Mouse (Mus musculus) CH12.LX (cell line): ENCODE data around the gene Chaf1b. TPM values are rescaled to one million over a fixed set of nuclear protein-coding genes. Genes with fewer than 3 reads are reported as not detected.

Experiments used
- DNase-seq: peaks from one replicate; pipeline ENCODE4 v3.0.0-alpha.2; 2013; ENCODE audit errors: extremely low read depth
- H3K27ac ChIP-seq: 2 replicates; pipeline ENCODE4 v1.5.1; 2012; ENCODE audit warnings: low read depth, mild to moderate bottlenecking, control low read depth, moderate library complexity; ENCODE audit not compliant: insufficient read depth
- H3K27me3 ChIP-seq: replicated peaks from 2 replicates; pipeline ENCODE3; 2012; ENCODE audit warnings: inconsistent platforms
- H3K36me3 ChIP-seq, 2 experiments: replicated peaks in 1 of 2; 2 replicates each; pipeline versions ENCODE3 to v1.6.1; 2012; ENCODE audit warnings: inconsistent platforms in 1 of 2, low read length in 1 of 2, mild to moderate bottlenecking in 1 of 2, mixed read lengths in 1 of 2, moderate library complexity in 1 of 2; ENCODE audit not compliant: control insufficient read depth in 1 of 2, insufficient read depth in 1 of 2
- H3K4me1 ChIP-seq, 2 experiments: 2 replicates each; pipeline ENCODE4 v1.6.1; 2012; ENCODE audit warnings: inconsistent platforms in 1 of 2, moderate library complexity in 1 of 2; ENCODE audit not compliant: insufficient read depth in 2 of 2, control insufficient read depth in 1 of 2
- H3K4me2 ChIP-seq: 2 replicates; pipeline ENCODE4 v1.6.1; 2012; ENCODE audit warnings: low read depth, mild to moderate bottlenecking, control low read depth; ENCODE audit not compliant: poor library complexity, insufficient read depth, severe bottlenecking
- H3K4me3 ChIP-seq, 3 experiments: fragments of 150-350 bp in 1 of 3; sonication (generic) in 1 of 3; replicated peaks in 1 of 3; 2 replicates each; pipeline versions ENCODE3 to v1.5.1; 2011 to 2012; ENCODE audit warnings: low read depth in 2 of 3, low read length in 2 of 3, mild to moderate bottlenecking in 2 of 3, moderate library complexity in 2 of 3, control low read depth in 1 of 3, improper control_type of control experiment in 1 of 3, inconsistent platforms in 1 of 3, mixed read lengths in 1 of 3; ENCODE audit not compliant: poor library complexity in 1 of 3
- H3K79me2 ChIP-seq: replicated peaks from 2 replicates; pipeline ENCODE4 v1.6.1; 2012; ENCODE audit warnings: mild to moderate bottlenecking, moderate library complexity; ENCODE audit not compliant: control insufficient read depth, poor library complexity, insufficient read depth, severe bottlenecking; ENCODE audit errors: extremely low read depth
- H3K9ac ChIP-seq: 2 replicates; pipeline ENCODE4 v1.6.1; 2012; ENCODE audit warnings: low read depth, mild to moderate bottlenecking, control low read depth, moderate library complexity; ENCODE audit not compliant: insufficient read depth
- H3K9me3 ChIP-seq: replicated peaks from 2 replicates; pipeline ENCODE3; 2012; ENCODE audit warnings: low read length, inconsistent platforms, mixed read lengths
- BHLHE40 ChIP-seq: IDR thresholded peaks from 2 replicates; pipeline ENCODE4 v1.6.1; 2011; ENCODE audit warnings: mild to moderate bottlenecking, low read depth, low read length, improper control_type of control experiment
- CHD1 ChIP-seq: IDR thresholded peaks from 2 replicates; pipeline ENCODE4 v1.6.1; 2012; ENCODE audit warnings: low read depth, low read length, improper control_type of control experiment, inconsistent platforms
- CHD2 ChIP-seq: IDR thresholded peaks from 2 replicates; pipeline ENCODE4 v1.6.1; 2011; ENCODE audit warnings: low read length, improper control_type of control experiment
- CTCF ChIP-seq, 2 experiments: IDR thresholded peaks in 1 of 2; conservative IDR thresholded peaks in 1 of 2; 2 replicates each; pipeline ENCODE4 v1.5.1; 2011 to 2012; ENCODE audit warnings: low read depth in 2 of 2, low read length in 2 of 2, improper control_type of control experiment in 1 of 2, inconsistent platforms in 1 of 2, mild to moderate bottlenecking in 1 of 2, moderate library complexity in 1 of 2
- E2F4 ChIP-seq: IDR thresholded peaks from 2 replicates; pipeline ENCODE4 v1.6.1; 2011; ENCODE audit warnings: low read depth, low read length, improper control_type of control experiment; ENCODE audit not compliant: insufficient replicate concordance
- ELF1 ChIP-seq: IDR thresholded peaks from 2 replicates; pipeline ENCODE4 v1.6.1; 2014; ENCODE audit warnings: low read depth, mild to moderate bottlenecking, inconsistent platforms, low read length, improper control_type of control experiment
- EP300 ChIP-seq: IDR thresholded peaks from 2 replicates; pipeline ENCODE4 v1.6.1; 2011; ENCODE audit warnings: low read length, improper control_type of control experiment
- ETS1 ChIP-seq: conservative IDR thresholded peaks from 2 replicates; pipeline ENCODE4 v1.6.1; 2012; ENCODE audit warnings: low read depth, mild to moderate bottlenecking, inconsistent platforms, low read length, improper control_type of control experiment, moderate library complexity
- HCFC1 ChIP-seq: IDR thresholded peaks from 2 replicates; pipeline ENCODE4 v1.6.1; 2012; ENCODE audit warnings: low read depth, mild to moderate bottlenecking, inconsistent platforms, low read length, improper control_type of control experiment
- IRF4 ChIP-seq: IDR thresholded peaks from 2 replicates; pipeline ENCODE4 v1.6.1; 2014; ENCODE audit warnings: low read depth, mild to moderate bottlenecking, inconsistent platforms, low read length, improper control_type of control experiment
- JUND ChIP-seq: conservative IDR thresholded peaks from 2 replicates; pipeline ENCODE4 v1.6.1; 2011; ENCODE audit warnings: low read depth, low read length, improper control_type of control experiment
- KAT2A ChIP-seq: IDR thresholded peaks from 2 replicates; pipeline ENCODE4 v1.6.1; 2012; ENCODE audit warnings: low read length, improper control_type of control experiment, inconsistent platforms; ENCODE audit not compliant: insufficient replicate concordance
- MAFK ChIP-seq: IDR thresholded peaks from 2 replicates; pipeline ENCODE4 v1.6.1; 2011; ENCODE audit warnings: low read length, improper control_type of control experiment; ENCODE audit not compliant: insufficient replicate concordance
- MAX ChIP-seq: IDR thresholded peaks from 2 replicates; pipeline ENCODE4 v1.6.1; 2011; ENCODE audit warnings: low read length, improper control_type of control experiment
- MAZ ChIP-seq: IDR thresholded peaks from 2 replicates; pipeline ENCODE4 v1.6.1; 2012; ENCODE audit warnings: low read depth, mild to moderate bottlenecking, inconsistent platforms, low read length, improper control_type of control experiment, moderate library complexity
- MEF2A ChIP-seq: IDR thresholded peaks from 2 replicates; pipeline ENCODE4 v1.6.1; 2014; ENCODE audit warnings: low read depth, mild to moderate bottlenecking, inconsistent platforms, low read length, improper control_type of control experiment, borderline replicate concordance
- MXI1 ChIP-seq: IDR thresholded peaks from 2 replicates; pipeline ENCODE4 v1.6.1; 2011; ENCODE audit warnings: mild to moderate bottlenecking, low read depth, low read length, improper control_type of control experiment
- MYC ChIP-seq: IDR thresholded peaks from 2 replicates; pipeline ENCODE4 v1.6.1; 2011; ENCODE audit warnings: low read depth, mild to moderate bottlenecking, improper control_type of control experiment, low read length
- NELFE ChIP-seq: IDR thresholded peaks from 2 replicates; pipeline ENCODE4 v1.6.1; 2011; ENCODE audit warnings: low read depth, low read length, improper control_type of control experiment
- NRF1 ChIP-seq: IDR thresholded peaks from 2 replicates; pipeline ENCODE4 v1.6.1; 2014; ENCODE audit warnings: low read depth, mild to moderate bottlenecking, inconsistent platforms, low read length, improper control_type of control experiment, moderate library complexity
- POLR2A ChIP-seq: IDR thresholded peaks from 2 replicates; pipeline ENCODE4 v1.6.1; 2011; ENCODE audit warnings: low read depth, mild to moderate bottlenecking, improper control_type of control experiment, low read length
- RAD21 ChIP-seq: IDR thresholded peaks from 2 replicates; pipeline ENCODE4 v1.6.1; 2011; ENCODE audit warnings: low read depth, mild to moderate bottlenecking, low read length, improper control_type of control experiment, moderate library complexity
- RCOR1 ChIP-seq: conservative IDR thresholded peaks from 2 replicates; pipeline ENCODE4 v1.6.1; 2012; ENCODE audit warnings: low read depth, mild to moderate bottlenecking, inconsistent platforms, low read length, improper control_type of control experiment
- SMC3 ChIP-seq: IDR thresholded peaks from 2 replicates; pipeline ENCODE4 v1.6.1; 2011; ENCODE audit warnings: low read depth, low read length, improper control_type of control experiment
- TBP ChIP-seq: conservative IDR thresholded peaks from 2 replicates; pipeline ENCODE4 v1.6.1; 2011; ENCODE audit warnings: low read depth, low read length, improper control_type of control experiment
- TCF12 ChIP-seq: IDR thresholded peaks from 2 replicates; pipeline ENCODE4 v1.6.1; 2014; ENCODE audit warnings: low read depth, mild to moderate bottlenecking, inconsistent platforms, low read length, improper control_type of control experiment
- USF1 ChIP-seq: IDR thresholded peaks from 2 replicates; pipeline ENCODE4 v1.6.1; 2014; ENCODE audit warnings: low read depth, mild to moderate bottlenecking, inconsistent platforms, low read length, improper control_type of control experiment
- USF2 ChIP-seq: conservative IDR thresholded peaks from 2 replicates; pipeline ENCODE4 v1.6.1; 2011; ENCODE audit warnings: low read depth, low read length, improper control_type of control experiment
- ZKSCAN1 ChIP-seq: IDR thresholded peaks from 2 replicates; pipeline ENCODE4 v1.6.1; 2012; ENCODE audit warnings: low read depth, inconsistent platforms, low read length, improper control_type of control experiment, borderline replicate concordance
- ZMIZ1 ChIP-seq: IDR thresholded peaks from 2 replicates; pipeline ENCODE4 v1.6.1; 2012; ENCODE audit warnings: low read depth, mild to moderate bottlenecking, inconsistent platforms, low read length, improper control_type of control experiment
- ZNF384 ChIP-seq: IDR thresholded peaks from 2 replicates; pipeline ENCODE4 v1.6.1; 2012; ENCODE audit warnings: low read depth, low read length, improper control_type of control experiment, inconsistent platforms
- dilution Hi-C: fragments of 300-500 bp; cut with MboI; formaldehyde crosslinking; loops from 2 replicates; pipeline ENCODE4 v1.14.3; 2020; ENCODE audit warnings: low sequenced_read_pairs; ENCODE audit not compliant: extremely low pct_unique_long_range_greater_than_20kb, extremely low pct_ligation_motif_present
- in situ Hi-C: fragments of 300-500 bp; cut with MboI; formaldehyde crosslinking; loops from 3 replicates; pipeline ENCODE4 v1.14.3; 2019; ENCODE audit warnings: low sequenced_read_pairs, low pct_ligation_motif_present, low pct_unique_long_range_greater_than_20kb, mixed read lengths
- polyA plus RNA-seq: library from polyadenylated mRNA; unstranded; fragments of >175 nt; gene quantifications from 2 replicates; pipeline ENCODE4 v1.2.1, GENCODE M21; 2012; ENCODE audit warnings: low read depth; ENCODE audit not compliant: insufficient read length
- total RNA-seq, 2 experiments: library from RNA; depleted of rRNA; stranded (reverse); fragments of 300-350 nt in 1 of 2; fragments of >200 nt in 1 of 2; gene quantifications; 2 replicates each; pipeline ENCODE4 v1.2.3; 2012 to 2014

Gene Chaf1b
- total and polyA plus RNA-seq, 3 experiments: 46.7 to 82.0 (median 76.2) TPM

GRCm38 (mm10) chr16:93941781-93942567 is 58.3 kb downstream of the Chaf1b start (continued):
- TF ChIP-seq BHLHE40 (peak; percentile 69), MEF2A (peak; percentile 93), CTCF (conservative IDR thresholded peaks at IDR 0.05 in 1 of 2, IDR thresholded peaks at IDR 0.05 in 1 of 2; ENCODE audit: low read depth in 2 of 2, low read length in 2 of 2) (no peak), IRF4 (peak; percentile 71), RCOR1 (peak; percentile 81), USF1 (no peak), NRF1 (peak; percentile 16; the same call in 1 of the 2 replicates)

- DNase-seq: no peak
- peak overlapping the region; percentile 39; the same call in 1 of the 2 replicates for H3K9ac ChIP-seq
- no peak overlapping the region for H3K4me3 ChIP-seq
- no peaks in the 10 kb centered on the region for H3K9me3 ChIP-seq
- no peaks in the 10 kb centered on the region for H3K36me3 ChIP-seq
- peak overlapping the region; percentile 44; the same call in 1 of the 2 replicates for H3K4me2 ChIP-seq
- in situ Hi-C loops: loop anchor here (5.0 to 10.0 kb wide), 2 partner anchors 69 to 322 kb away; no protein-coding TSS in a partner anchor
- H3K27me3 ChIP-seq: no peaks in the 10 kb centered on the region
- dilution Hi-C loops: no loop called here
- H3K4me1 ChIP-seq: peaks cover 22 to 62% of the 10 kb centered on the region in 2 experiments
- H3K79me2 ChIP-seq: no peaks in the 10 kb centered on the region
- H3K27ac ChIP-seq: peak overlapping the region; percentile 90
- TF ChIP-seq CHD1 (0 out of 2 replicates have a peak, but pooled peaks have one; percentile 44), MAZ (0 out of 2 replicates have a peak, but pooled peaks have one; percentile 39), ZMIZ1 (no peak), ETS1 (0 out of 2 replicates have a peak, but pooled peaks have one; percentile 13), NELFE (0 out of 2 replicates have a peak, but pooled peaks have one; percentile 17), SMC3 (peak; percentile 84), ZNF384 (0 out of 2 replicates have a peak, but pooled peaks have one; percentile 21), IRF4 (0 out of 2 replicates have a peak, but pooled peaks have one; percentile 22), HCFC1 (no peak), MAFK (no peak), TBP (no peak), RAD21 (peak; percentile 67), POLR2A (no peak; the same call in 1 of the 2 replicates), EP300 (0 out of 2 replicates have a peak, but pooled peaks have one; percentile 29), MYC (0 out of 2 replicates have a peak, but pooled peaks have one; percentile 59), ZKSCAN1 (no peak; the same call in 1 of the 2 replicates), BHLHE40 (peak; percentile 47), TCF12 (no peak), USF2 (no peak), MAX (peak; percentile 49), CTCF (conservative IDR thresholded peaks at IDR 0.05 in 1 of 2, IDR thresholded peaks at IDR 0.05 in 1 of 2; ENCODE audit: low read depth in 2 of 2, low read length in 2 of 2) (peak in 1 of 2 experiments; percentile 84; a peak in 3 of 4 replicates), NRF1 (no peak), JUND (peak; percentile 64), E2F4 (0 out of 2 replicates have a peak, but pooled peaks have one; percentile 38), KAT2A (0 out of 2 replicates have a peak, but pooled peaks have one; percentile 26), RCOR1 (0 out of 2 replicates have a peak, but pooled peaks have one; percentile 47), CHD2 (0 out of 2 replicates have a peak, but pooled peaks have one; percentile 38), ELF1 (peak; percentile 32; the same call in 1 of the 2 replicates), MXI1 (0 out of 2 replicates have a peak, but pooled peaks have one; percentile 22)
Measured at GRCm38 (mm10) chr16:93942796-93943502, 59.2 kb downstream of the Chaf1b start.
